Mouse (Mus musculus): ENCODE data around the gene Tmod4.

DNA sequence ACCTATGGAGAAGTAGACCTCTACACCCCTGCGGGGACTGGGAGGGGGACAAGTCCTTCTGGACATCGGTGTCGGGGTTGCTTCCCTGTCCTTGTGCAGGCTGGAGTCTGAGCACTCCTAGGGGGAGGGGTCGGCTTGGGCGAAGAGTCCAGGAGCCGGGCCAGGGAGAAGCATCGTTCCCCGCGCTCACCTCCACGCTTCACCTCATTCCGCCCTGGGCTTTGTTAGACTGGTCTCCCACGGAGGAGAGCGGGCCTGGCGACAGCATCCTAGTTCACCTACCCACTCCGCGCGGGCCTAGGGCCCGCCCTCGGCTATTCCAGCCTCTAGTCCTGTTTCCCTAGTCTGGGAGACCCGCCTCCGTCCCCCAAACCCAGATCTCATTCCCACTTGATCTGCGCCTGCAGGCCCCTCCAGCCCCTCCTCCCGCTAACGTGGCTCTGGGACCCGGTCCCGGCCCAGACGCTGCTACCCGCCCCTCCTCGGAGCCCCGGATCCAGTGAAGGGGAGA lies 36.8 kb downstream of the Tmod4 start:
- TF ChIP-seq ZNF384 (IDR thresholded peaks at IDR 0.05; ENCODE audit: low read depth, low read length) (no peak), SMC3 (IDR thresholded peaks at IDR 0.05; ENCODE audit: low read depth, low read length) (no peak), POLR2A (IDR thresholded peaks at IDR 0.05; ENCODE audit: control insufficient read depth in 1 of 2, insufficient read depth in 1 of 2, low read depth in 1 of 2, low read length in 2 of 2, poor library complexity in 1 of 2) (no peak), USF1 (IDR thresholded peaks at IDR 0.05; ENCODE audit: low read depth, low read length) (no peak), HCFC1 (IDR thresholded peaks at IDR 0.05; ENCODE audit: low read depth, low read length) (no peak), CTCF (IDR thresholded peaks at IDR 0.05 in 2 of 3, conservative IDR thresholded peaks at IDR 0.05 in 1 of 3; ENCODE audit: control insufficient read depth in 1 of 3, insufficient read depth in 1 of 3, low read depth in 2 of 3, low read length in 3 of 3, poor library complexity in 1 of 3, severe bottlenecking in 1 of 3) (no peak), MAZ (IDR thresholded peaks at IDR 0.05; ENCODE audit: low read depth, low read length) (no peak), MXI1 (IDR thresholded peaks at IDR 0.05; ENCODE audit: low read depth, low read length) (no peak), TAL1 (IDR thresholded peaks at IDR 0.05; ENCODE audit: low read length) (no peak)

Data from MEL (cell line).